Mouse (Mus musculus) hindbrain, embryonic 12.5 days (tissue): ENCODE measurements at regions not wholly inside any gene's neighbourhood (a gene's known extent, or its start where the extent isn't known, plus 50 kb on each side); places are given as distances from the start of the nearest gene placed in this dataset.

Source experiments
- ATAC-seq: fragments of 200-750 bp; cut with Nextera tagmentation; 2 replicates; pipeline ENCODE4 v1.8.0; 2017; ENCODE audit warnings: moderate TSS enrichment; ENCODE audit not compliant: low FRiP score
- H3K27ac ChIP-seq: fragments of 300-500 bp; sonication (generic); 2 replicates; pipeline ENCODE4 v1.5.1; 2016; ENCODE audit warnings: mild to moderate bottlenecking
- H3K27me3 ChIP-seq: fragments of 300-500 bp; sonication (generic); 2 replicates; pipeline ENCODE4 v1.6.1; 2016; ENCODE audit warnings: mild to moderate bottlenecking
- H3K36me3 ChIP-seq: fragments of 300-500 bp; sonication (generic); 2 replicates; pipeline ENCODE4 v1.6.1; 2016; ENCODE audit warnings: mild to moderate bottlenecking
- H3K4me1 ChIP-seq: fragments of 300-500 bp; sonication (generic); 2 replicates; pipeline ENCODE4 v1.6.1; 2016
- H3K4me2 ChIP-seq: fragments of 300-500 bp; sonication (generic); replicated peaks from 2 replicates; pipeline ENCODE4 v1.6.1; 2016; ENCODE audit warnings: mild to moderate bottlenecking
- H3K4me3 ChIP-seq: fragments of 300-500 bp; sonication (generic); 2 replicates; pipeline ENCODE4 v1.5.1; 2016; ENCODE audit warnings: mild to moderate bottlenecking
- H3K9ac ChIP-seq: fragments of 300-500 bp; sonication (generic); 2 replicates; pipeline ENCODE4 v1.6.1; 2016; ENCODE audit warnings: mild to moderate bottlenecking, moderate library complexity
- H3K9me3 ChIP-seq: fragments of 300-500 bp; sonication (generic); replicated peaks from 2 replicates; pipeline ENCODE4 v1.6.1; 2016; ENCODE audit warnings: mild to moderate bottlenecking
- WGBS: fragments of 180-500 bp; shearing (Covaris S2); methylation state at CpG from one replicate; pipeline ENCODE4 v1.1.7; 2016; 5-methylcytosine and 5-hydroxymethylcytosine counted together

DNA sequence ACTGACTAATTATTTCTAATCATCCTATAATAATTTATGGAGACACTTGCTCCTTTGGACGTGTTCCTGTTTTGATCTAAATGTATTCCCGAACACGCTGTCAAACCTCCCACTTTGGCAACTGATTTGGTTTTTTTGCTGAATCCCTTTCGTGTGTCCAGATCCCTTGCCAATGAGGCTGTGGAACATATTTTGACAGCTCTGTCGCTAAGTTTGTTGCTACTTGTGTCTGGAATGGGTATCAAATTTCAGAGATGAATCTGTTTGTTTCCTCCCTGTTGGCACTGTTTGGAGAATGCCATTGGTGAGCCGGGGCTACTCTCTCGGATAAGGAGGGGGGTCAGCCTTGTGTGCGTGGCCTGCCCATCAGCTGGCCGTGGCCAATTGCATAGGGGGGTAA lies 277.2 kb upstream of the Tshz3 start:
- 82% methylated on average over 9 of the region's 9 CpGs for WGBS
- no peaks in the 10 kb centered on the region for H3K9me3 ChIP-seq

GRCm38 (mm10) chr7:36449181-36449915 lies 248.6 kb upstream of the Tshz3 start:
- Histone ChIP-seq H3K9me3 (no peaks in the 10 kb centered on the region), H3K4me3 (no peak overlapping the region), H3K27ac (no peak overlapping the region), H3K27me3 (no peaks in the 10 kb centered on the region), H3K9ac (no peak overlapping the region), H3K4me1 (no peaks in the 10 kb centered on the region), H3K36me3 (no peaks in the 10 kb centered on the region), H3K4me2 (no peak overlapping the region)
- ATAC-seq = no peak
- 81% methylated on average over 6 of the region's 6 CpGs for WGBS

More for the DNA sequence above, 277.2 kb upstream of the Tshz3 start:
- no peak overlapping the region for H3K27ac ChIP-seq
- H3K36me3 ChIP-seq = no peaks in the 10 kb centered on the region
- H3K27me3 ChIP-seq = 0 out of 2 replicates have a peak, but pooled peaks cover 2% of the 10 kb centered on the region
- no peak overlapping the region for H3K4me3 ChIP-seq
- H3K9ac ChIP-seq = no peak overlapping the region
- no peak overlapping the region for H3K4me2 ChIP-seq
- no peak for ATAC-seq
- peaks cover 10% of the 10 kb centered on the region; the same call in 1 of the 2 replicates for H3K4me1 ChIP-seq

DNA sequence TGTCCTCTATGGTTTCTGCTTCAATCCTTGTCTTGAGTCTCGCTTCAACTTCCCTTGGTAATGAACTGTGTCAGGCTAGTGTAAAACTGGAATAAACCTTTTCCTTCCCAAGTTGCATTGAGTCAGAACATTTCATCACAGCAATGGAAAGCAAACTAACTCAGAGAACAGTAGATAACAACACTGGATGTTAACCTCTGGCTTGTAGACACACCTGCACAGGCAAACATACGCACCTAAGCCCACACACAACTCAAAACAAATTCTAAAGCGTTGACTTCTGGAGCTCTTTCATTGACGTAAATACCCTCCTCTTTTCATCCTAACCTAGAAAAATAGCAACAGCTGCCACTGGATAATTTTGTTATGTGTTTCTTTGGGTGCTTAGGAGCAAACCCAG lies 244.1 kb upstream of the Tshz3 start:
- Histone ChIP-seq H3K36me3 (no peaks in the 10 kb centered on the region), H3K9ac (no peak overlapping the region), H3K4me2 (no peak overlapping the region), H3K27me3 (no peaks in the 10 kb centered on the region), H3K4me3 (no peak overlapping the region), H3K27ac (no peak overlapping the region), H3K9me3 (no peaks in the 10 kb centered on the region), H3K4me1 (no peaks in the 10 kb centered on the region)
- WGBS = 89% methylated on average over 4 of the region's 4 CpGs
- no peak for ATAC-seq

DNA sequence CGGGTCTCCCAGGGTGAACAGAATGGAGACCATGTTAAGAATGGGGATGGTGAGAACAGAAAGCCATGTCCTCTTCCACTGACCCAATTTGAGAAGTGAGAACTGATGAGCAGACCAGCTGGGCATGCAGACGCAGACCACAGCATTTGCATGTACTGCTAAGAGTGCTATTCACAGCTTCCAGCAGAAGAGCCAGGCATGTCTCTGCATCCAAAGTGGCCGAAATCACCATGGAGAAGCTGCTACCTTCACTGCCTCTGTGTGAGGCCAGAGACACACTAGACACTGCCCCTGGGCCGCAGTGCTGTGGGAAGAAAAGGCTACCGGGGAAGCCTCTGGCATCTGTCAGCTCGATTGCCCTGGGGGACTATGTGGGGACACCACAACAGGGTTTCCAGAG lies 241.8 kb upstream of the Tshz3 start:
- Histone ChIP-seq H3K4me3 (no peak overlapping the region), H3K36me3 (no peaks in the 10 kb centered on the region), H3K9me3 (no peaks in the 10 kb centered on the region), H3K27me3 (no peaks in the 10 kb centered on the region), H3K9ac (no peak overlapping the region), H3K4me2 (no peak overlapping the region), H3K4me1 (no peaks in the 10 kb centered on the region), H3K27ac (no peak overlapping the region)
- WGBS = 77% methylated on average over 6 of the region's 6 CpGs
- ATAC-seq = no peak

- WGBS = 82% methylated on average over 5 of the region's 5 CpGs
- H3K27me3 ChIP-seq = no peaks in the 10 kb centered on the region
- no peak overlapping the region for H3K9ac ChIP-seq
- no peak overlapping the region for H3K4me2 ChIP-seq
- H3K4me3 ChIP-seq = no peak overlapping the region
- H3K9me3 ChIP-seq = no peaks in the 10 kb centered on the region
- no peak overlapping the region for H3K27ac ChIP-seq
- H3K4me1 ChIP-seq = no peaks in the 10 kb centered on the region
- H3K36me3 ChIP-seq = no peaks in the 10 kb centered on the region
- no peak for ATAC-seq
Measured at GRCm38 (mm10) chr7:36462422-36462833, 235.5 kb upstream of the Tshz3 start.

DNA sequence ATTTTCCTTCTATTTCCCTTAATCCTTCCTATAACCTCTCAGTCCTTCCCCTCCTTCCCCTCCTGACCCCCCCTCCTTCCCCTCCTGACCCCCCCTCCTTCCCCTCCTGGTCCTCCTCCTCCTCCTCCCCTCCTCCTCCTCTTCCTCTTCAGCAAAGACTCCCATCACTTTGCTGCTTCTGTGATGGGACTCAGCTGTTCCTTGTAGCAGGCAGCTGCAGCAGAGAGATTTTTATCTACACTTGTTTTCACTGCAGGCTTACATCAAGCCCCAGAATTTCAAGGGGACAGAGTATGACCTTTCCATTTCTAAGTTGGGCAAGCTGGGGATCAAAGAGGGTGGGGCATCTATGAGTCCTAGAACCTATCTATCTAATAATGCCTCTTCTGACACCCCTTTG lies 228.5 kb upstream of the Tshz3 start:
- H3K4me1 ChIP-seq = no peaks in the 10 kb centered on the region
- H3K27ac ChIP-seq = no peak overlapping the region
- ATAC-seq = no peak
- H3K4me2 ChIP-seq = no peak overlapping the region
- H3K27me3 ChIP-seq = no peaks in the 10 kb centered on the region
- no peaks in the 10 kb centered on the region for H3K36me3 ChIP-seq
- H3K9ac ChIP-seq = no peak overlapping the region
- no peaks in the 10 kb centered on the region for H3K9me3 ChIP-seq
- no peak overlapping the region for H3K4me3 ChIP-seq

DNA sequence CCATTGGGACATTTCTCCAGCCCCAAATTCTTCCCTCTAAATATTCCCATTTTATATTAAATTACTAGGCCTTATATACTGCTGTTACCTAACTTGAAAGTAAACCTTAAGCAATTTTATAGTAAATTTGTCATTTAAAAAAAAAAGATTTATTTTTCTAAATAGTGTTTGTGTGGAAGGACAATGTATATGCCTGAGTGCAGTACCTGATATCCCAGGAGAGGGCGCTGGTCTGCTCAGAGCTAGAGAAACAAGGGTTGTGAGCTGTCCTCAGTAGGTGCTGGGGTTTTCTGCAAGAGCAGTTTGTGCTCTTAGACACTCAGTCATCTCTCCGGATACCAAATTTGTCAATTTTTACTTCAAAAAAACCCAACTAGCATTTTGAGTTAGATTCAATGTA lies 224.4 kb upstream of the Tshz3 start:
- no peak overlapping the region for H3K4me2 ChIP-seq
- WGBS = 77% methylated on average over 2 of the region's 2 CpGs
- H3K27ac ChIP-seq = no peak overlapping the region
- no peak overlapping the region for H3K9ac ChIP-seq
- H3K4me3 ChIP-seq = no peak overlapping the region
- no peaks in the 10 kb centered on the region for H3K36me3 ChIP-seq
- no peak for ATAC-seq
- 0 out of 2 replicates have a peak, but pooled peaks cover 2% of the 10 kb centered on the region for H3K4me1 ChIP-seq
- no peaks in the 10 kb centered on the region for H3K9me3 ChIP-seq
- H3K27me3 ChIP-seq = no peaks in the 10 kb centered on the region

DNA sequence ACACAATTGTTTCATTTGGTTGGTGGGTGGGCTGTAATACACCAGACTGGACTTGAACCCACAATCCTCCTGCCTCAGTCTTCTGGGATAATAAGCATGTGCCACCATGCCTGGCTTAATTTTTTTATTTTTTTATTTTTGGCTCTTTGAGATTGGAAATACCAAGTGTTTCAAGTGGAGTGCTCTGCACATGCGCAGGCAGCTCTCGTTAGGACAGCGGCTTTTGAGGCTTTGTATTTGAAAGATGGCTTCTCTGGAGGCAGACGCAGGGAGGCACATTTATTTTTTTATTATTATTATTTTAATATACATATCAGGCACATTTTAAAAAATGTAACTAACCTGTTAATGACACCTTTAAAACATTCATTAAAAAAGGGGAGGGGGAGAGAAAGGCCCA lies 221.5 kb upstream of the Tshz3 start:
- no peak overlapping the region for H3K27ac ChIP-seq
- H3K9me3 ChIP-seq = no peaks in the 10 kb centered on the region
- no peak overlapping the region for H3K4me3 ChIP-seq
- H3K27me3 ChIP-seq = no peaks in the 10 kb centered on the region
- H3K4me2 ChIP-seq = no peak overlapping the region
- H3K9ac ChIP-seq = no peak overlapping the region
- H3K36me3 ChIP-seq = no peaks in the 10 kb centered on the region
- ATAC-seq = no peak
- WGBS = 73% methylated on average over 4 of the region's 4 CpGs
- H3K4me1 ChIP-seq = peaks cover 2% of the 10 kb centered on the region; the same call in 1 of the 2 replicates

- H3K4me3 ChIP-seq = no peak overlapping the region
- no peak overlapping the region for H3K9ac ChIP-seq
- ATAC-seq = peak; percentile 26; the same call in 1 of the 2 replicates
- no peaks in the 10 kb centered on the region for H3K36me3 ChIP-seq
- H3K4me1 ChIP-seq = peaks cover 2% of the 10 kb centered on the region; the same call in 1 of the 2 replicates
- no peak overlapping the region for H3K4me2 ChIP-seq
- WGBS = 69% methylated on average over 22 of the region's 22 CpGs
- H3K27me3 ChIP-seq = no peaks in the 10 kb centered on the region
- H3K9me3 ChIP-seq = no peaks in the 10 kb centered on the region
- H3K27ac ChIP-seq = peak overlapping the region; percentile 57; the same call in 1 of the 2 replicates
Measured at GRCm38 (mm10) chr7:36476851-36477644, 220.9 kb upstream of the Tshz3 start.

DNA sequence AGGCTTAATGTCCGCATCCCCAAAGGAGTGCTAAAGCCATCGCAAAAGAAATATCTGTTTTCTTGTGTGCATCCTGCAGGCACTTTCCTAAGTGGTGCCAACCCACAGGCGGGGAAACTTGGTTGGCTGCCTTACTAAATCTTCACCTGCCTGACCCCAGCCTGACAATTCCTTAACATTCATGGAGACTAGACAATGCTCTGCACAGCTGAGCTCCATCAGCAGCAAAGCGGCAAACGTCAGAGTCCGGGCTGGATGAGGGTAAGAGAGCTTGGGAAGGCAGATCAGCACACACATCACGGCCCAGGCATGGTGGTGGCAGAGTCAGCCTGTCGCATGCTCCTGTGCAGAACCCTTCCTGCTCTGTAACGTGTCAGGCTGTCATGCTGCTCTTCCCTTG lies 209.8 kb upstream of the Tshz3 start:
- Histone ChIP-seq H3K27me3 (no peaks in the 10 kb centered on the region), H3K27ac (no peak overlapping the region), H3K4me2 (no peak overlapping the region), H3K4me1 (no peaks in the 10 kb centered on the region), H3K4me3 (no peak overlapping the region), H3K36me3 (no peaks in the 10 kb centered on the region), H3K9ac (no peak overlapping the region), H3K9me3 (no peaks in the 10 kb centered on the region)
- ATAC-seq = no peak
- 85% methylated on average over 9 of the region's 9 CpGs for WGBS

GRCm38 (mm10) chr7:36491173-36491581 lies 206.7 kb upstream of the Tshz3 start:
- Histone ChIP-seq H3K9me3 (no peaks in the 10 kb centered on the region), H3K9ac (no peak overlapping the region), H3K27ac (no peak overlapping the region), H3K36me3 (no peaks in the 10 kb centered on the region), H3K4me1 (no peaks in the 10 kb centered on the region), H3K27me3 (no peaks in the 10 kb centered on the region), H3K4me2 (no peak overlapping the region), H3K4me3 (no peak overlapping the region)
- ATAC-seq = no peak
- WGBS = 82% methylated on average over 10 of the region's 10 CpGs

DNA sequence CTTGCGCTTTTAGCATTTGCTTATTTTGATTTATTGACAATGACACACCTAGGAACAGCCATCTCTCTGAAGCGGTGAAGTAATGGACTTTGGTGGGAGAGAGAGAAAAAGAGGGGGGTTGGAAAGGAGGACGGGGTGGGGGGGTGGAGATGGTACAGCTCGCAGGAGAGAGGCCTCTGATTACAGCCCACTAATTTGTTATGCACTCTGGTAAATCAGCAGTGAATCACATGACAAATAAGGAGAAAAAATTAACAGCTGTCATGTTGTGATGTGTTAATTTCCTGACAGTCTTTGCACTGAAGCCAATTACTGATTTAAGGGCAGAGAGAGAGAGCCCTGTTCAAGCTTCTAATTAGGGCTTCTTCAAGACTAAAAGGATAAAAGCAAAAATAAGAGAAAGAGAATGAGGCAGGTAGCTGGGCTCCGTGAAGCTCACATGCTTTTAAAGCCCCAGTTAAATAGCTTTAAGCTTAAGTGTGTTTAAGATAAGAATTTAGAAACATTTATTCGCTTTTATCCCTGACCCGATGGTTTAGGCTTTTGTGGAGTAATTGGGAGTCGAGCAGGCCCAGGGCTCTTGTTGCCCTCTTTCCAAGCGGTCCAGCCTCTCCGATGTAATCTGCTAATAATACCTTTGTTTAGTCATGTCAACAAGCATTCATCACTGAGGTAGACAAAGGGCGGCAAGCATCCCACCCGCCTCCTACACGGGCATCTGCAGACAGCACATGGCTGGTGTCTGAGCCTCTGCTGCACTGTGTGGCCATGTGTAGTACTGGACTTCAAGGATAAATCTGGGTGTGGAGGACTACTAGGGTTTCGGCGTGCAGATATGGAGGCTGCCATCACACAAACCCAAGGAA lies 193.7 kb upstream of the Tshz3 start:
- WGBS = 66% methylated on average over 15 of the region's 15 CpGs
- no peak overlapping the region for H3K27ac ChIP-seq
- H3K9ac ChIP-seq = no peak overlapping the region
- no peaks in the 10 kb centered on the region for H3K4me1 ChIP-seq
- no peak overlapping the region for H3K4me2 ChIP-seq
- peak; percentile 78 for ATAC-seq
- H3K36me3 ChIP-seq = no peaks in the 10 kb centered on the region
- no peaks in the 10 kb centered on the region for H3K9me3 ChIP-seq
- H3K27me3 ChIP-seq = no peaks in the 10 kb centered on the region
- no peak overlapping the region for H3K4me3 ChIP-seq
